Mouse (Mus musculus): ENCODE results near the gene Hpse. TPM values are rescaled to one million over a fixed set of nuclear protein-coding genes. Genes with fewer than 3 reads are reported as not detected.

Hpse gene
- polyA plus RNA-seq, 1 experiment from 2014 or later: 0.24 TPM

DNA sequence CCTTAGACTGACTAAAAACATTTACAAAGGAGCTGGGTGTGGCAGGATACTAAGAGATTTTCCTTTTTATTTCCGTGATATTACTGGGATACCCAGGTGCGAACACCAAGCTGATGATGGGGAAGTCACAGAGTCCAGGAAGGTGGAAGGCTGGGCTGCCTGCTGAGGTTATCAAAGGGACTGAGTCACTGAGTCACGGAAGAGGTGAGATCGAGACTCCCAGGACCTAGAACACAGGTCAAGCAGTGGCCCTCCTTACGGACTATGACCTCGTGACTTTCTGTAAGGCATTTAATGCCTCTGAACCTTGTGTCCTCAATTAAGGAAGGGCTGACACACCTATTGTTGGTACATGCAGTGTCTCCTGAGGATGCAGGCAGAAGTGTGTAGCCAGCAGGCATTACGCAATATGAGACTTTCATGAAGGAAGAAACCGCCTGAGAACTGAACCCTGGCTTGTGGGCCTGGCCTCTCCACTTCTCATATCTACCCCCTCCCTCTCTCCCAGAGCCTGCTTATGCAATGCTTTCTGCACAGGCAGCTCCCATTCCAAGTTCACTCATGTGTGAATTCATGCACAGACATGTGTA, 86.9 kb downstream of the Hpse start:
- no peak for ATAC-seq
- 90% methylated on average over 8 of the region's 8 CpGs for WGBS
- H3K4me2 ChIP-seq (replicated peaks): no peak overlapping the region

More for the DNA sequence above, 86.9 kb downstream of the Hpse start:
- Histone ChIP-seq H3K4me3 (replicated peaks) (no peak overlapping the region), H3K36me3 (no peaks in the 10 kb centered on the region), H3K27me3 (no peaks in the 10 kb centered on the region), H3K9me3 (no peaks in the 10 kb centered on the region), H3K9ac (replicated peaks) (no peak overlapping the region), H3K4me1 (replicated peaks) (no peaks in the 10 kb centered on the region), H3K27ac (no peak overlapping the region)

Other genes with a start within 250 kb of the Hpse start
- gene Lin54, start 219.1 kb downstream of the Hpse start, polyA plus RNA-seq (2015; fragmentation: Nextera tagmentation; extraction: Ambion mirVana): 9.0 and 10.4 TPM in 2 replicates
- 194 and 202 TPM in 2 replicates for gene Cops4, start 201.4 kb downstream of the Hpse start, polyA plus RNA-seq (2015; fragmentation: Nextera tagmentation; extraction: Ambion mirVana)
- gene Plac8, start 147.5 kb downstream of the Hpse start, polyA plus RNA-seq (2015; fragmentation: Nextera tagmentation; extraction: Ambion mirVana): 0.48 TPM in 1 of 2 replicates, not detected in the other
- 37.8 and 47.9 TPM in 2 replicates for gene Coq2, start 44.6 kb downstream of the Hpse start, polyA plus RNA-seq (2015; fragmentation: Nextera tagmentation; extraction: Ambion mirVana)
- 21.2 and 21.3 TPM in 2 replicates for gene Helq, start 78.9 kb upstream of the Hpse start, polyA plus RNA-seq (2015; fragmentation: Nextera tagmentation; extraction: Ambion mirVana)
- 174 and 185 TPM in 2 replicates for gene Mrps18c, start 78.9 kb upstream of the Hpse start, polyA plus RNA-seq (2015; fragmentation: Nextera tagmentation; extraction: Ambion mirVana)
- 17.3 and 17.7 TPM in 2 replicates for gene Abraxas1, start 101.2 kb upstream of the Hpse start, polyA plus RNA-seq (2015; fragmentation: Nextera tagmentation; extraction: Ambion mirVana)
- gene Gpat3, start 126.0 kb upstream of the Hpse start, polyA plus RNA-seq (2015; fragmentation: Nextera tagmentation; extraction: Ambion mirVana): 0.15 and 0.19 TPM in 2 replicates